Mouse (Mus musculus) B cell, adult 67 days (primary cell): ENCODE results near the gene Arpc1a. TPM values are rescaled to one million over a fixed set of nuclear protein-coding genes. Genes with fewer than 3 reads are reported as not detected.

Experiments
- total RNA-seq, 2 experiments: library from RNA; stranded (reverse); gene quantifications; 4 replicates each; pipeline ENCODE4 v1.2.4; 2023

Arpc1a gene
- total RNA-seq: 10 to 100 TPM; 92.3 to 99.4 TPM

DNA sequence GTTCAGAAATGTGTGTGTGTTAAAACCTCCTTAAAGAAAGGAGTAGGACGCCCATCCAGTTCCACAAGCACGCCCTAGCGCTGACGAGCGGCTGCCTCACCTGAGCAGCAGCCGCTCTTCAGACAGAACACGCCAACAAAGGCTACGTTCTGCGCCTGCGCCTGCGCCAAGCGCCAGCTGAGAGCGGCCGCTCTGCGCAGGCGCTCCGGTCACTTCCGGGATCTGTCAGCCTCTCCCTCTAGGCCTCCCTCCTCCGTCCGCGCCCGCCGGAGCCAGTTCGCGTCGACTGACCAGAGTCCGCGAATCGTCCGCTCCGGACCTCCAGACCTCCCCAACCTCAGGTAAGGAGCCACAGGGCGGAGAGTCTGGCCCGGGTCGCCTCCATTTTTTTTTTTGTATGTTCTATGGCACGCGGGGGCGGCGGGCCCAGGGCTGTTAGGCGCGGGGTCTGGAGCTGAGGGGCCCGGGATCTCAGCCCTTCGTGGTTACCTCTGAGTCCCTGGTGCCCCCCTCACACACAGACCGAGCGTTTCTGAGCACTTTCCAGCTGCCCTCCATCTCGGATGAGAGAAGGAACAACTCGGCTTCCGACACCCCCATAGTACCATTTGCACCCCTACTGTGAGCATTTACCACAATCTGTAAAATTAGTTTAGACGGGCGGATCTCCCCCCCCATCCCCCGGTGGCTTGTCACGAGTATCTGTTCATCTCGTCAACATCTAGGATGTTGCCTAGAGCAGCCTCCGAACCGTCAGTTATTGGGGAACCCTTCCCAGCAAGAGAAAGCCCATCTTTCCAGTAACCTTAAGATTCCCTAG is at the start of gene Arpc1a, which contains the start of gene Kpna7:
Gene Arpc1a (plus strand): TSS at position 199 of the 820 bp plus-strand sequence.
Gene Kpna7 (minus strand): TSS at position 399 of the 820 bp plus-strand sequence.

DNA sequence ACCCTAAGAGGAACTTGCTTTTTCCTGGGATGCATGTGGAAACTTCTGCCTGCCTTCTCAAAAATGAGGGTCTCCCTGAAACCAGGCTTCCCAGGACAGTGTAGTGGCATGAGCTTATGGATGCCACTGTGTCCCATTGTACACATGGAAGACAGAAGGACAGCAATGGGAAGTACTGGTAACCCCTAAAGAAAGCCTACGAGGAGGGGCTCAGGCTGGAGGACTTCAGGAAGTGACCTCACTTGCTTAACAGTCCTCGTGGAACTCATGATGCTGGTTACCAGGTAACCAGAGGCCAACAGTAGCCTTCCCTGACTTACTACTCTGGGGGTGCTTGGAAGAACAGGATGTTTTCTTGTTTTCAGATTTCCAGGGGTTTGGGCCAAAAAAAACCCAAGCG is 40.9 kb upstream of the Arpc1a start, which contains the start of gene 1700018F24Rik:
Gene 1700018F24Rik (plus strand): TSS at position 301 of the 400 bp plus-strand sequence.

DNA sequence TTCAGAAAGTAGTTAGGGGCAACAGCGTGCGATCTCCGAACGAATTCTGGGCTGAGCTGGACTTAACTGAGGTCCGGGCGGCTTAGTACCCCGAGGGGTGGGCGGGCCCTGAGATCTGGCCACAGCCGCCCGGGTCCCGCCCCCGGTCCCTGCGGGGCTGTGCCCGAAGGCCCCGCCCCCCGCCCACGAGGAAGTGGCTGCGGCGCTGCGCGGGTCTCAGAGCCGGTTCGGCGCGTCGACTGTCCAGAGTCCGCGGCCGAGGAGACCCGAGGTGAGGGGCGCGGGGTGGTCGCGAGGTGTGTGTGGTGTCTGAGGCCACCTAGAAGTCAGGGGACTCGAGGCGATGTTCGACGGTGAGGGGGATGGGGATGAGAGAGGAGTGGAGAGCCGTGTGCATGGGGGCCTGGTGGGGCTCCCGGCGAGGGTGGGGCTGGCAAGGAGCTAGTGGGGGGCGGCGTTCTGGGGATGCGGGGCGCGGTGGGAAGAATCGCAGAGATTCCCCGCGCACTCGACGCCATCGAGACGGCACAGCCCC is 30.5 kb downstream of the Arpc1a start, which contains the start of gene Arpc1b:
Gene Arpc1b (plus strand): TSS at position 145 of the 535 bp plus-strand sequence.

DNA sequence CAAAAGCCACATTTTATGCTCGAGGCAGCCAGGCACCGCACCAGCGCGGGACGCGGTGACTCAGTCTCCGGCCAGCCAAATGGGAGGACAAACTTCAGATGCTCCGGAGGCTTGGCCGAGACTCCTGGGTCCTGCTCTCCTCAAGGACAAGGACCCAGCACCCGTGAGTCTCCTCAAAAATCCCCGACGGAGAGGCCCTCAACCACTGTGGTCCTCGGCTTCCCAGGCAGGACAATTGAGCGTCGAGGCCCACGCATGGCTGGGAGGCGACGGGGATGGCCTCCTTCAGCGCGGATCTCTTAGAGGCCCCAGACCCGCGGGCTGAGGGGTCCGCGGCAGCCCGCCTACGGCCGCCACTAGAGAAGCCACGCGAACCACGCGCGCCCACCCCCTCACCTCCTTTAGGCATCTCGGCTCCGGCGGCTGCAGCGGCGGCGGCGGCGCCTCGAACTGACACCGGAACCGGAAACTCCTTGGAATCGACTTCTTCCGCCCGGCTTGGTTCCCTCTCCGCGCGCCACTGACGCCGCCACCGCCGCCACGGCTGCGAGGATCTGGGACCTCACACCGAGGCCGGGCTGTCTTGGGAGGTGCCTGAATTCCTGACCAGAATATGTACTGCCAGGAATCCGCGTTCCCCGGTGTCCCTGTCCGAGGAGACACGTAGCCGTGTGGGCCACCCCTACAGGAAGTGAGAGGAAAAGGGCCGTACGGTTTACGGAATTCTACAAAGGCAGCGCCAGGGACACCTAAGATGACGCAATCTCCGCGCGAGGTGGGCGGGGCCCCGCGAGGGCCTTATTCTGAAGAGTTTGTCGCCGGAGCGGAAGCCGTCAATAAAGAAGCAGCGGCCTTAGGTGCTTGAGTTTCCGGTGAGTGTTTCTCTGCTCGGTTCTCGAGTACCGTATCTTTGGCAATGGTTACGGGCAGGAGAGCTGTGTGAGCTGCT is 56.2 kb downstream of the Arpc1a start, which contains the start of the genes Pdap1 and Bud31:
Gene Pdap1 (minus strand): TSS at position 668 of the 949 bp plus-strand sequence.
Gene Bud31 (plus strand): TSS at position 792 of the 949 bp plus-strand sequence.

Other genes with a start within 250 kb of the Arpc1a start
- gene Smurf1, start 118.0 kb upstream of the Arpc1a start, total RNA-seq: 10 to 100 TPM; 21.5 to 25.2 TPM
- not detected for gene Gm4871, start 51.1 kb upstream of the Arpc1a start, total RNA-seq
- gene 1700018F24Rik, start 40.8 kb upstream of the Arpc1a start, total RNA-seq: not detected
- gene Kpna7, start 200 bp downstream of the Arpc1a start, total RNA-seq: not detected
- gene Arpc1b, start 30.4 kb downstream of the Arpc1a start, total RNA-seq: 100 to 1,000 TPM; 496 to 499 TPM
- gene Pdap1, start 56.4 kb downstream of the Arpc1a start, total RNA-seq: 10 to 100 TPM; 48.3 to 56.8 TPM
- gene Bud31, start 56.5 kb downstream of the Arpc1a start, total RNA-seq: 100 to 1,000 TPM; 196 to 197 TPM
- 10 to 100 TPM; 22.1 to 23.9 TPM for gene Ptcd1, start 83.3 kb downstream of the Arpc1a start, total RNA-seq
- 10 to 100 TPM; 41.5 to 43.8 TPM for gene Cpsf4, start 83.4 kb downstream of the Arpc1a start, total RNA-seq
- gene Atp5j2, start 108.2 kb downstream of the Arpc1a start, total RNA-seq: 100 to 1,000 TPM; 114 to 135 TPM
- 10 to 100 TPM; 34.9 TPM for gene Zkscan14, start 118.0 kb downstream of the Arpc1a start, total RNA-seq
- 1 to 10 TPM; 9.5 to 9.9 TPM for gene Zkscan5, start 120.7 kb downstream of the Arpc1a start, total RNA-seq
- gene Zfp655, start 147.9 kb downstream of the Arpc1a start, total RNA-seq: 10 to 100 TPM; 68.3 to 74.0 TPM
- gene Zscan25, start 196.7 kb downstream of the Arpc1a start, total RNA-seq: 10 to 100 TPM; 29.1 to 31.5 TPM